Mouse (Mus musculus) liver, adult 2 months (tissue): Measurements from ENCODE around the gene Col6a2.

Source experiments
- CTCF ChIP-seq: fragments of 200-500 bp; IDR thresholded peaks from 2 replicates; pipeline ENCODE4 v1.5.1; 2011; ENCODE audit warnings: low read depth, low read length, control low read depth
- POLR2A ChIP-seq: fragments of 200-500 bp; IDR thresholded peaks from 2 replicates; pipeline ENCODE4 v1.6.1; 2011; ENCODE audit warnings: low read length, control low read depth; ENCODE audit not compliant: insufficient read depth; ENCODE audit errors: extremely low read depth

GRCm38 (mm10) chr10:76641894-76642627 lies 18.6 kb upstream of the Col6a2 start:
- TF ChIP-seq POLR2A (no peak), CTCF (no peak)
